Mouse (Mus musculus) ES-Bruce4 (cell line): ENCODE results near the gene Sirpb1a.
"Not testable (repeated sequence)": the region's sequence is repeated elsewhere in the genome, so short reads cannot be mapped to it uniquely, and the experiment has no call there.

ENCODE experiments used
- EP300 ChIP-seq: IDR thresholded peaks from 2 replicates; pipeline ENCODE4 v1.6.1; 2011; ENCODE audit warnings: low read depth, low read length; ENCODE audit not compliant: insufficient read depth
- POLR2A ChIP-seq: IDR thresholded peaks from one replicate; pipeline ENCODE4 v1.8.1; 2011; ENCODE audit warnings: low read length; ENCODE audit not compliant: insufficient read depth

- not testable (repeated sequence) for TF ChIP-seq EP300, POLR2A
These were observed 48.5 kb upstream of the Sirpb1a start for GRCm38 (mm10) chr3:15474831-15475230.
